Mouse (Mus musculus) embryonic facial prominence, embryonic 10.5 days (tissue): Measurements from ENCODE around the gene Ttc32. TPM values are rescaled to one million over a fixed set of nuclear protein-coding genes. Genes with fewer than 3 reads are reported as not detected.
"Not testable (repeated sequence)": the region's sequence is repeated elsewhere in the genome, so short reads cannot be mapped to it uniquely, and the experiment has no call there.

ENCODE experiments used
- DNase-seq: peaks from one replicate; pipeline ENCODE4 v3.0.0-alpha.2; 2017; ENCODE audit warnings: low spot score
- H3K27ac ChIP-seq: fragments of 300-500 bp; sonication (generic); replicated peaks from 2 replicates; pipeline ENCODE4 v1.5.1; 2016; ENCODE audit warnings: mild to moderate bottlenecking
- H3K27me3 ChIP-seq: fragments of 300-500 bp; sonication (generic); replicated peaks from 2 replicates; pipeline ENCODE4 v1.6.1; 2016; ENCODE audit warnings: low read depth, mild to moderate bottlenecking; ENCODE audit not compliant: poor library complexity, severe bottlenecking
- H3K36me3 ChIP-seq: fragments of 300-500 bp; sonication (generic); replicated peaks from 2 replicates; pipeline ENCODE4 v1.6.1; 2016; ENCODE audit warnings: mild to moderate bottlenecking, moderate library complexity
- H3K4me1 ChIP-seq: fragments of 300-500 bp; sonication (generic); 2 replicates; pipeline ENCODE4 v1.6.1; 2016
- H3K4me3 ChIP-seq: fragments of 300-500 bp; sonication (generic); 2 replicates; pipeline ENCODE4 v1.5.1; 2016; ENCODE audit warnings: mild to moderate bottlenecking, moderate library complexity
- H3K9me3 ChIP-seq: fragments of 300-500 bp; sonication (generic); 2 replicates; pipeline ENCODE4 v1.6.1; 2016; ENCODE audit warnings: mild to moderate bottlenecking
- WGBS: fragments of 180-500 bp; shearing (Covaris S2); methylation state at CpG from one replicate; pipeline ENCODE4 v1.1.7; 2016; 5-methylcytosine and 5-hydroxymethylcytosine counted together
- polyA plus RNA-seq: library from polyadenylated mRNA; unstranded; fragments of >200 nt; fragmentation: Nextera tagmentation; extraction: Ambion mirVana; gene quantifications from 2 replicates; pipeline ENCODE4 v1.2.1, GENCODE M21; 2016

The Ttc32 gene
- polyA plus RNA-seq, 1 experiment from 2014 or later = 19.3 TPM

GRCm38 (mm10) chr12:9026843-9027242 is 3.0 kb upstream of the Ttc32 start:
- no peak for DNase-seq
- Histone ChIP-seq H3K4me3 (no peak overlapping the region), H3K4me1 (peaks cover 7% of the 10 kb centered on the region), H3K27me3 (no peaks in the 10 kb centered on the region), H3K27ac (no peak overlapping the region), H3K9me3 (no peaks in the 10 kb centered on the region), H3K36me3 (peaks cover 7% of the 10 kb centered on the region; the same call in 1 of the 2 replicates)

- WGBS = 91% methylated on average over 7 of the region's 7 CpGs
These were observed 981 bp upstream of the Ttc32 start for GRCm38 (mm10) chr12:9028816-9029215.

GRCm38 (mm10) chr12:9029506-9029887 is 300 bp upstream of the Ttc32 start:
- Histone ChIP-seq H3K27me3 (no peaks in the 10 kb centered on the region), H3K4me3 (peak overlapping the region; percentile 67), H3K9me3 (no peaks in the 10 kb centered on the region), H3K4me1 (peaks cover 7% of the 10 kb centered on the region), H3K27ac (peak overlapping the region; percentile 96), H3K36me3 (peaks cover 7% of the 10 kb centered on the region; the same call in 1 of the 2 replicates)
- WGBS = 63% methylated on average over 4 of the region's 4 CpGs
- no peak for DNase-seq

More at GRCm38 (mm10) chr12:9028816-9029215, 981 bp upstream of the Ttc32 start:
- not testable (repeated sequence) for H3K4me1 ChIP-seq, H3K27me3 ChIP-seq, H3K4me3 ChIP-seq, H3K9me3 ChIP-seq, H3K36me3 ChIP-seq, H3K27ac ChIP-seq, DNase-seq

GRCm38 (mm10) chr12:9031166-9031565 is 1.4 kb downstream of the Ttc32 start:
- no peaks in the 10 kb centered on the region for H3K27me3 ChIP-seq
- peak overlapping the region; percentile 67 for H3K4me3 ChIP-seq
- H3K27ac ChIP-seq = peak overlapping the region; percentile 96
- no peak for DNase-seq
- no peaks in the 10 kb centered on the region for H3K9me3 ChIP-seq
- peaks cover 7% of the 10 kb centered on the region; the same call in 1 of the 2 replicates for H3K36me3 ChIP-seq
- H3K4me1 ChIP-seq = peaks cover 7% of the 10 kb centered on the region
- WGBS = 75% methylated on average over 8 of the region's 8 CpGs

GRCm38 (mm10) chr12:9033140-9033539 is 3.3 kb downstream of the Ttc32 start:
- Histone ChIP-seq H3K9me3 (no peaks in the 10 kb centered on the region), H3K27me3 (no peaks in the 10 kb centered on the region), H3K27ac (no peak overlapping the region), H3K36me3 (peaks cover 3% of the 10 kb centered on the region; the same call in 1 of the 2 replicates), H3K4me3 (no peak overlapping the region), H3K4me1 (peaks cover 7% of the 10 kb centered on the region)
- DNase-seq = no peak

GRCm38 (mm10) chr12:9036409-9036808 is 6.6 kb downstream of the Ttc32 start:
- H3K27me3 ChIP-seq = no peaks in the 10 kb centered on the region
- H3K27ac ChIP-seq = no peak overlapping the region
- no peaks in the 10 kb centered on the region for H3K9me3 ChIP-seq
- no peak for DNase-seq
- H3K36me3 ChIP-seq = no peaks in the 10 kb centered on the region
- 86% methylated on average over 9 of the region's 9 CpGs for WGBS
- peaks cover 2% of the 10 kb centered on the region; the same call in 1 of the 2 replicates for H3K4me1 ChIP-seq
- H3K4me3 ChIP-seq = no peak overlapping the region

GRCm38 (mm10) chr12:9040177-9040576 is 10.4 kb downstream of the Ttc32 start:
- 82% methylated on average over 5 of the region's 5 CpGs for WGBS
- DNase-seq = no peak
- peaks cover 14% of the 10 kb centered on the region for H3K36me3 ChIP-seq

DNA sequence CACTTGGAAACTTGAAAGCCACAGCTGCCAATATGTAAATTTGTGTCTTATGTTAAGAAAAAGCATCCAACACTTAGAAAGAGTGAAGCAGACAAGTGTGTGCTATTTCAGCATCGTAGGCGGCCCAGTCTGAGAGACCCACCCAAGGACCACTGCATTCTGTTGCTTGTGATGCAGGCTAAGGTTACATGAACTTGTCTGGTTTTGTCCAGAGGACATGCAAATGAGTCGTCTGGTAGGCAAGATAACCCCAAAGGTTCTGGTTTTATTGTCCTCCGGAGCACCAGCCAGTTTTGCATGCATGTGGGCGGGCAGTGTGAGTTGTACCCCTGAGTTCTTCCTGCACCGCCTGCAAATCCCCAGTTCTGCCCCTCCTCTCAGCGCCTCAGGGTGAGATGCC is 10.9 kb downstream of the Ttc32 start:
- DNase-seq = no peak
- Histone ChIP-seq H3K27ac (no peak overlapping the region), H3K27me3 (no peaks in the 10 kb centered on the region), H3K4me1 (peaks cover 2% of the 10 kb centered on the region; the same call in 1 of the 2 replicates), H3K9me3 (no peaks in the 10 kb centered on the region), H3K4me3 (no peak overlapping the region), H3K36me3 (peaks cover 14% of the 10 kb centered on the region)
- WGBS = 70% methylated on average over 7 of the region's 7 CpGs

More at GRCm38 (mm10) chr12:9040177-9040576, 10.4 kb downstream of the Ttc32 start:
- Histone ChIP-seq H3K27me3 (no peaks in the 10 kb centered on the region), H3K9me3 (no peaks in the 10 kb centered on the region), H3K4me1 (peaks cover 2% of the 10 kb centered on the region; the same call in 1 of the 2 replicates), H3K27ac (no peak overlapping the region), H3K4me3 (no peak overlapping the region)

DNA sequence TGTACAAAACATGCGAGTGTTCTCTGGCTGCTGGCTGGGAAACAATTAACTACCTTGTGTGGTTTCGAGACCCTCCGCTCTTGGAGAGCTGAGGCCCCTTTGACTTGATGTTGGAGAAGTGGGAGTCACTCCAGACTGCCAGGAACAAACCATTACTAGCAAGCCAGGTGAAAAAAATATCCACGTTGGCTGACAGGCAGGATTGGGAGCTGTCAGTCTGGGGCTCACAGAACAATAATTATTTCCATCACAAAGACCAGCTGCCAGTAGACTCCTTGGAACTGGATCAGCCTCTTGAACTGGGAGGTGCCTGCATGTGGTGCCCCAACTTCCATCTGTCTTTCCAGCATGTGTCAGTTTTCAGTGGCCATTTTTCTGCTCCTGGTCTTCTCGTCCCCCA is 12.5 kb downstream of the Ttc32 start:
- no peak for DNase-seq
- no peak overlapping the region for H3K4me3 ChIP-seq
- H3K27me3 ChIP-seq = no peaks in the 10 kb centered on the region
- peaks cover 14% of the 10 kb centered on the region for H3K36me3 ChIP-seq
- H3K4me1 ChIP-seq = peaks cover 2% of the 10 kb centered on the region; the same call in 1 of the 2 replicates
- 84% methylated on average over 5 of the region's 5 CpGs for WGBS
- no peak overlapping the region for H3K27ac ChIP-seq
- no peaks in the 10 kb centered on the region for H3K9me3 ChIP-seq

- H3K36me3 ChIP-seq = peaks cover 14% of the 10 kb centered on the region
- no peak overlapping the region for H3K27ac ChIP-seq
- no peaks in the 10 kb centered on the region for H3K9me3 ChIP-seq
- 90% methylated on average over 3 of the region's 3 CpGs for WGBS
- no peaks in the 10 kb centered on the region for H3K27me3 ChIP-seq
- no peak for DNase-seq
- H3K4me1 ChIP-seq = peaks cover 2% of the 10 kb centered on the region; the same call in 1 of the 2 replicates
- no peak overlapping the region for H3K4me3 ChIP-seq
These were observed 13.0 kb downstream of the Ttc32 start for GRCm38 (mm10) chr12:9042759-9043158.

GRCm38 (mm10) chr12:9044666-9045065 is 14.9 kb downstream of the Ttc32 start:
- peaks cover 2% of the 10 kb centered on the region; the same call in 1 of the 2 replicates for H3K4me1 ChIP-seq
- no peak for DNase-seq
- no peaks in the 10 kb centered on the region for H3K27me3 ChIP-seq
- peaks cover 14% of the 10 kb centered on the region for H3K36me3 ChIP-seq
- H3K27ac ChIP-seq = no peak overlapping the region
- 89% methylated on average over 7 of the region's 7 CpGs for WGBS
- H3K9me3 ChIP-seq = no peaks in the 10 kb centered on the region
- H3K4me3 ChIP-seq = no peak overlapping the region

DNA sequence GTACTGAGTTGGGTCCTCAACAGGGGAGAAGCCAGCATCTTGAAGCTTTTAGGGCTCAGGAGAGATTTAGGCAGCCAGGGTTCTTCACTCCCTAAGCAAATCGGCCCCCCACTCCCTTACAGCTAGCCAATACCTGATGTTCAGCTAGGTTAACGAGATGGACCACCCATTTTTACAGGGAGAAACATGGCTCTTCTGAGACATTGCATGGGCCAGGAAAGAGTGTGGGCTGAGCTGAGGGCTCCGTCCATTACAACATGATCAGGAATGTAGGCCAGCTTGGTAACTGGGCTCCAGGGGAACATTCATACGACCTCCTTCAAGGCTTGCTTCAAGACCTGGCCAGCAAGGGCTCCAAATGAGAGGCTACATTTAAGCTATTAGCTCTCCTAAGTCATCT is 16.9 kb downstream of the Ttc32 start:
- no peak overlapping the region for H3K27ac ChIP-seq

GRCm38 (mm10) chr12:9048090-9048489 is 18.3 kb downstream of the Ttc32 start:
- 82% methylated on average over 8 of the region's 8 CpGs for WGBS

More for the DNA sequence above, 16.9 kb downstream of the Ttc32 start:
- Histone ChIP-seq H3K4me1 (peaks cover 7% of the 10 kb centered on the region), H3K36me3 (peaks cover 14% of the 10 kb centered on the region), H3K27me3 (no peaks in the 10 kb centered on the region), H3K4me3 (no peak overlapping the region), H3K9me3 (no peaks in the 10 kb centered on the region)
- no peak for DNase-seq
- WGBS = 79% methylated on average over 4 of the region's 4 CpGs

More at GRCm38 (mm10) chr12:9048090-9048489, 18.3 kb downstream of the Ttc32 start:
- peaks cover 7% of the 10 kb centered on the region for H3K4me1 ChIP-seq
- no peaks in the 10 kb centered on the region for H3K27me3 ChIP-seq
- H3K27ac ChIP-seq = no peak overlapping the region
- no peaks in the 10 kb centered on the region for H3K9me3 ChIP-seq
- DNase-seq = no peak
- H3K36me3 ChIP-seq = peaks cover 11% of the 10 kb centered on the region
- H3K4me3 ChIP-seq = no peak overlapping the region
